Mouse (Mus musculus) ES-Bruce4 (cell line): Measurements from ENCODE around the gene Numbl.

Experiments
- CTCF ChIP-seq: IDR thresholded peaks from one replicate; pipeline ENCODE4 v1.8.1; 2011; ENCODE audit warnings: low read depth, low read length
- EP300 ChIP-seq: IDR thresholded peaks from 2 replicates; pipeline ENCODE4 v1.6.1; 2011; ENCODE audit warnings: low read depth, low read length; ENCODE audit not compliant: insufficient read depth
- POLR2A ChIP-seq: IDR thresholded peaks from one replicate; pipeline ENCODE4 v1.8.1; 2011; ENCODE audit warnings: low read length; ENCODE audit not compliant: insufficient read depth

DNA sequence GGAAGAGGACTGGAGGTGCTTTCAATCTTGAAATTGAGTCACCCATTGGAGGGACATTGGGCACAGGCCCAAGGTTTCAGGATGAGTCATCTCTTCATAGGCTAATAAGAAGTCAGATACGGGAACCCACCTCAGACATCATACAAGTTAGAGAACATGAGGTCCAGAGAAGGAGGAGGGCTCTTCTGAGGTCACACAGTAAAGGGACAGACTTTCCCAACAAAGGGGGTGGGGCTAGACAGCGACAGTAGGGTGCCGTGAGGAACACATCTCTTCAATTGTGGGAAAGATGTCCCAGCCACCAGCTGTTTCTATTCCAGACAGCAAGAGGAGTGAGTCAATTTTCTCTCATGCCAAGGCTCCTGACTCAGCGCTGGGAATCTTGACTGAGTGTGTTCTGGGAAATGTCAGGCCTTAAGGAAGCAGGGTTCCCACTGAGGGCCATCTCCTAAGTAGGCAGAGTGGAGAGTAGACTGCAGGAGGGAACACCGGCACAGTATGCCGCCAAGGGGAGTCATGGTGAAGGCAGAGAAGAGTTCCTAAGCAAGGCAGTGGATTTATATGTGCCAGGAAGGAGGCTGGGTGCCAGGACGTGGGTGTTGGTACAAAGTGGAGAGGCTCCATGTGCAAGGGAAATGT, 26.4 kb upstream of the Numbl start:
- no peak for TF ChIP-seq POLR2A
- no peak for TF ChIP-seq CTCF
- TF ChIP-seq EP300 = no peak
